Mouse (Mus musculus) lung, adult 10 weeks (tissue): ENCODE measurements around the gene N4bp1. TPM values are rescaled to one million over a fixed set of nuclear protein-coding genes. Genes with fewer than 3 reads are reported as not detected.

ENCODE experiments used
- polyA plus RNA-seq: library from polyadenylated mRNA; stranded (reverse); fragments of 350-450 nt; fragmentation: Illumina TruSeq; extraction: RNeasy Lipid Tissue Mini Kit (QIAGEN cat#74804); gene quantifications from one replicate; pipeline ENCODE4 v1.2.3, GENCODE M21; 2014; ENCODE audit warnings: low read depth, low replicate concordance; ENCODE audit not compliant: insufficient read depth

N4bp1 gene
- polyA plus RNA-seq = 7.8 TPM

DNA sequence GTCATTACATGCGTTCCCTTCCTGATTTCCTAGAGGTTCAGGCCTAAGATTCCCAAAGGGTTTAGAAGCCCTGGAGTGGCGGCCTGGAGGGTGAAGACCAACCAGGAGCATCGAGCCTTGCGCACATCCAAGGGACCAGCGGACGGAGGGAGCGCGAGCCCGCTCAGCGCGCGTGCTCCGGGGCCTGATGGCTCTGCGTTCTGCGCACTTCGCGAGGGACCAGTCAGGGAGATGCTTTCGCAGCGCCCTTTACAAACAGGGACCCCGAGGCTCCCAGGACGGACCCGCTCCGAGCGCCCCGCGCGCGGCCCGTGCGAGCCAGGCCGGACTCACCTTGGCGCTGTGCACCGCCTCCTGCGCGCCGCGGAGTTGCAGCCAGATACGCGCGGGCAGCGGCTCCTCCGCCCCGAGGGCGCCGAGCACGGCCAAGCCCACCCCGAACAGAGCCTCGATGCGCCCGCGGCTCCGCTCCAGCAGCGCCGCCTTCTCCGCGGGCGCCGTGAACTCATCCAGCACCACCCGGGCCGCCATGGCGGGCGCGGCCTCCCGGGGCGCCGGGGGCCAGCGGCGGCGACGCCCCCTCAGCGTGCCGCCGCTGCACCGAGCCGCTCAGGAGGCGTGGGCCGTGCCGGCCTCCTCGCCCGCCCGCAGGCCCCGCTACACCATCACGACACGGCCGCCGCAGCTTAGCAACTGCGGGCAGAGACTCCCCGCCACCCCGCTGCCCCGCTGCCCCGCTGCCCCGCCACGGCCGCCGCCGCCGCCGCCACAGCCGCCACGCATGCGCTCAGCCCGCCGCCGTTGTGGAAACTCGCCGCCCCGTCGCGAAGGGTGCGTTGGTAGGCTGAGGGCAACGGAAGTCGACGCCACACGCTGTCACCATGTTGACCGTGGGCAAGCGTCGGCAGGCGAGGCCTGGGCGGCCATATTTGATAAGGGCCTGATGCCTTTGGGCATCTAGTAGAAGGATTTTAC is at the start of gene N4bp1:
Gene N4bp1, minus strand, starts transcription at position 770 of the 975 bp plus-strand sequence.

Other genes with a start within 250 kb of the N4bp1 start
- gene Gm10638, start 139.6 kb downstream of the N4bp1 start, polyA plus RNA-seq = 1.7 TPM
- 22.0 TPM for gene Siah1a, start 139.3 kb downstream of the N4bp1 start, polyA plus RNA-seq